Mouse (Mus musculus) adipose tissue, adult 10 weeks (tissue): ENCODE data around the gene Gm10277. TPM values are rescaled to one million over a fixed set of nuclear protein-coding genes. Genes with fewer than 3 reads are reported as not detected.

Source experiments
- polyA plus RNA-seq: library from polyadenylated mRNA; stranded (reverse); fragments of 350-450 nt; fragmentation: Illumina TruSeq; extraction: RNeasy Lipid Tissue Mini Kit (QIAGEN cat#74804); gene quantifications from one replicate; pipeline ENCODE4 v1.2.3, GENCODE M21; 2014; ENCODE audit warnings: low read depth, low replicate concordance

Gm10277 gene
- polyA plus RNA-seq = not detected

GRCm38 (mm10) chr11:77787707-77788106, at the start of gene Gm10277:
TSS of gene Gm10277 (minus strand) at chr11:77787747.

GRCm38 (mm10) chr11:77762783-77763672, 24.5 kb downstream of the Gm10277 start, which contains the start of gene Myo18a:
TSS of gene Myo18a (plus strand) at chr11:77763246.

Other genes starting within 250 kb of the Gm10277 start
- gene Taok1, start 179.9 kb downstream of the Gm10277 start, polyA plus RNA-seq = 13.3 TPM
- gene Nufip2, start 101.6 kb downstream of the Gm10277 start, polyA plus RNA-seq = 16.4 TPM
- not detected for gene Cryba1, start 62.5 kb downstream of the Gm10277 start, polyA plus RNA-seq
- gene Myo18a, start 24.5 kb downstream of the Gm10277 start, polyA plus RNA-seq = 27.9 TPM
- 13.0 TPM for gene Pipox, start 106.3 kb upstream of the Gm10277 start, polyA plus RNA-seq
- gene Sez6, start 143.1 kb upstream of the Gm10277 start, polyA plus RNA-seq = 0.87 TPM
- 41.1 TPM for gene Phf12, start 195.0 kb upstream of the Gm10277 start, polyA plus RNA-seq
- gene Dhrs13, start 244.5 kb upstream of the Gm10277 start, polyA plus RNA-seq = 3.0 TPM